Mouse (Mus musculus) hindbrain, embryonic 14.5 days (tissue): ENCODE measurements at regions not wholly inside any gene's neighbourhood (a gene's known extent, or its start where the extent isn't known, plus 50 kb on each side); places are given as distances from the start of the nearest gene placed in this dataset.
A peak's percentile ranks its signal among the peaks of the same experiment; 100 is the strongest.

Experiments
- ATAC-seq: fragments of 200-750 bp; cut with Nextera tagmentation; 2 replicates; pipeline ENCODE4 v1.8.0; 2017; ENCODE audit warnings: moderate number of reproducible peaks, mild to moderate bottlenecking, moderate TSS enrichment, moderate library complexity; ENCODE audit not compliant: low FRiP score
- DNase-seq: peaks from one replicate; pipeline ENCODE4 v3.0.0-alpha.2; 2015; ENCODE audit warnings: low spot score
- H3K27ac ChIP-seq: fragments of 300-500 bp; sonication (generic); 2 replicates; pipeline ENCODE4 v1.5.1; 2014; ENCODE audit warnings: mild to moderate bottlenecking, moderate library complexity
- H3K27me3 ChIP-seq: fragments of 300-500 bp; sonication (generic); 2 replicates; pipeline ENCODE4 v1.6.1; 2014; ENCODE audit warnings: mild to moderate bottlenecking, low read length, mixed read lengths; ENCODE audit not compliant: control insufficient read depth, insufficient read depth
- H3K36me3 ChIP-seq: fragments of 300-500 bp; sonication (generic); replicated peaks from 2 replicates; pipeline ENCODE4 v1.6.1; 2014; ENCODE audit not compliant: control insufficient read depth, insufficient read depth
- H3K4me1 ChIP-seq: fragments of 300-500 bp; sonication (generic); replicated peaks from 2 replicates; pipeline ENCODE4 v1.6.1; 2014; ENCODE audit warnings: antibody characterized with exemption, low read length, mixed read lengths; ENCODE audit not compliant: control insufficient read depth, insufficient read depth
- H3K4me2 ChIP-seq: fragments of 300-500 bp; sonication (generic); replicated peaks from 2 replicates; pipeline ENCODE4 v1.6.1; 2014; ENCODE audit warnings: mild to moderate bottlenecking, moderate library complexity
- H3K4me3 ChIP-seq: fragments of 300-500 bp; sonication (generic); replicated peaks from 2 replicates; pipeline ENCODE4 v1.5.1; 2014; ENCODE audit warnings: mild to moderate bottlenecking, low read length
- H3K9ac ChIP-seq: fragments of 300-500 bp; sonication (generic); 2 replicates; pipeline ENCODE4 v1.6.1; 2014
- H3K9me3 ChIP-seq: fragments of 300-500 bp; sonication (generic); 2 replicates; pipeline ENCODE4 v1.6.1; 2016; ENCODE audit warnings: low read length; ENCODE audit not compliant: control insufficient read depth
- WGBS: fragments of 180-500 bp; shearing (Covaris S2); extraction: QIAGEN DNeasy Blood & Tissue Kit; methylation state at CpG from one replicate; pipeline ENCODE4 v1.1.7; 2014; 5-methylcytosine and 5-hydroxymethylcytosine counted together

DNA sequence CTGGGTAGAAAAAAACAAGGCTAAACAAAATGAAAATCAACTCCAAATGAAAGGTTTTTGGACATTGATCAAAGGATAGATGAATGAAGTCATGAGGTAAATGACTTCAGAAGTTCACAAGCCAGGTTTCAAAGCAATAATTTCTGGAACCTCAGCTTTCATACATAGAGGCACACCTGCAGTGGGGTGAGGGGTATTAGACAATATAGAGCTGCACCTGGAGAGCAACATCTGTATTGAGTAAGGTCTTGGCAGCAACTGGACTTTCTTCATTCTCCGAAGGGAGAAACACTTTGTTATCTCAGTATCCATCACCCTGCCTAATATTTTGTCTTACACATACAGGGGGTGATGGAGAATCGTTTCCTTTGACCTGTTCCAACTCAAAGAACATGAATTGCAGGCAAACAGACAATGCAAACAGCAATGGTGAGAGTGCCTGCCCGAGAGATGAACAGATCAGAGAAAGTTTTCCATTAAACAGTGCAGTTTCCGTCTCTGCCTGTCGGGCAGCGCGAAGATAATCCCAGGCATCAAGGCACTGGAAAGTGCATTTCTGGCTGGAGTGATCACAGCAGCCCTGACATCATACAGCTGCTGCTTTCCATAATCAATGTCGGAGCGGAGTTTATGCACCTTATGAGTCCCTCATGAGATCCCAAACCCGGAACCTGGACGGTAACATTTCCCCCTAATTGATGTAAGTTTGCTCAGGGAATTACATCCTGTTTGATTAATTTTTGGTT is 270.9 kb downstream of the Insc start:
- no peak for DNase-seq
- no peak overlapping the region for H3K4me3 ChIP-seq
- 82% methylated on average over 11 of the region's 11 CpGs for WGBS

DNA sequence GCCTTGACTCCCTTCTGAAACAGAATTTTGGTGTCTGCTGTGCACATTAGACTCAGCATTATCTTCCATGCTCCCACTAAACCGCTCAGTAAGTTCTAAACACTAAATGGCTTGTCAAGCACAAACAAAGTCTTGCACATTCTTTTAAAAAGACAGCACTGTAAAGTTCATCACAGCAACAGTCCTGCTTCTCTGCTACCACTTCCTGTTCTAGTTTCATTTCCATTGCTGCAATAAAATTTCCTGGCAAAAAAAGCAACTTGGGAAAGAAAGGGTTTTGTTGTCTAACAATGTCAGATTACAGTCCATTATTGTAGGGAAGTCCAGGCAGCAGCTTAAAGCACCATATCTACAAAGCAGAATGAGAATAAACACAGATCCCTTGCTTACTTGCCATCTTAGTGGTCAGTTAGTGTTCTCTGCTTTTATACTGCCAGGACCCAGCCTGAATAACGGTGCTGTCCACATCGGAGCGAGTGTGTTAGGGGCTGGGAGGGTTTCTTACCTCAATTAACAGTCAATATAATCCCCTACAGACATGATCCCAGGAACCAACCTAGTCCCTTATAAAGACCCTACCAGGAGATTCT is 276.0 kb downstream of the Insc start:
- Histone ChIP-seq H3K36me3 (no peaks in the 10 kb centered on the region), H3K4me2 (no peak overlapping the region), H3K4me3 (no peak overlapping the region), H3K9me3 (no peaks in the 10 kb centered on the region), H3K9ac (no peak overlapping the region), H3K27ac (no peak overlapping the region), H3K4me1 (no peaks in the 10 kb centered on the region), H3K27me3 (no peaks in the 10 kb centered on the region)
- WGBS: 81% methylated on average over 4 of the region's 4 CpGs
- DNase-seq (no peak), ATAC-seq (no peak)

More for the DNA sequence above, 270.9 kb downstream of the Insc start:
- Histone ChIP-seq H3K4me2 (no peak overlapping the region), H3K27ac (no peak overlapping the region), H3K4me1 (no peaks in the 10 kb centered on the region), H3K27me3 (no peaks in the 10 kb centered on the region), H3K9me3 (no peaks in the 10 kb centered on the region), H3K9ac (no peak overlapping the region), H3K36me3 (no peaks in the 10 kb centered on the region)
- ATAC-seq: no peak

GRCm38 (mm10) chr7:115020023-115020422 is 276.5 kb downstream of the Insc start:
- no peak overlapping the region for H3K4me3 ChIP-seq
- no peaks in the 10 kb centered on the region for H3K27me3 ChIP-seq
- WGBS: 76% methylated on average over 3 of the region's 3 CpGs
- H3K27ac ChIP-seq: no peak overlapping the region
- H3K4me1 ChIP-seq: no peaks in the 10 kb centered on the region
- H3K36me3 ChIP-seq: no peaks in the 10 kb centered on the region
- no peak overlapping the region for H3K4me2 ChIP-seq
- no peak for DNase-seq
- ATAC-seq: no peak
- no peaks in the 10 kb centered on the region for H3K9me3 ChIP-seq
- H3K9ac ChIP-seq: no peak overlapping the region

GRCm38 (mm10) chr7:115025803-115026202 is 282.3 kb downstream of the Insc start:
- H3K9me3 ChIP-seq: no peaks in the 10 kb centered on the region
- DNase-seq (no peak), ATAC-seq (no peak)
- no peak overlapping the region for H3K9ac ChIP-seq
- H3K4me1 ChIP-seq: no peaks in the 10 kb centered on the region
- H3K36me3 ChIP-seq: no peaks in the 10 kb centered on the region
- H3K4me3 ChIP-seq: no peak overlapping the region
- H3K4me2 ChIP-seq: no peak overlapping the region
- H3K27me3 ChIP-seq: no peaks in the 10 kb centered on the region
- H3K27ac ChIP-seq: no peak overlapping the region
- 77% methylated on average over 2 of the region's 2 CpGs for WGBS

GRCm38 (mm10) chr7:115027685-115028084 is 284.2 kb downstream of the Insc start:
- no peak overlapping the region for H3K27ac ChIP-seq
- H3K9me3 ChIP-seq: no peaks in the 10 kb centered on the region
- no peaks in the 10 kb centered on the region for H3K4me1 ChIP-seq
- 64% methylated on average over 1 of the region's 1 CpGs for whole genome bisulfite sequencing
- no peak overlapping the region for H3K9ac ChIP-seq
- no peak overlapping the region for H3K4me2 ChIP-seq
- DNase-seq (no peak), ATAC-seq (no peak)
- H3K4me3 ChIP-seq: no peak overlapping the region
- H3K36me3 ChIP-seq: no peaks in the 10 kb centered on the region
- no peaks in the 10 kb centered on the region for H3K27me3 ChIP-seq

DNA sequence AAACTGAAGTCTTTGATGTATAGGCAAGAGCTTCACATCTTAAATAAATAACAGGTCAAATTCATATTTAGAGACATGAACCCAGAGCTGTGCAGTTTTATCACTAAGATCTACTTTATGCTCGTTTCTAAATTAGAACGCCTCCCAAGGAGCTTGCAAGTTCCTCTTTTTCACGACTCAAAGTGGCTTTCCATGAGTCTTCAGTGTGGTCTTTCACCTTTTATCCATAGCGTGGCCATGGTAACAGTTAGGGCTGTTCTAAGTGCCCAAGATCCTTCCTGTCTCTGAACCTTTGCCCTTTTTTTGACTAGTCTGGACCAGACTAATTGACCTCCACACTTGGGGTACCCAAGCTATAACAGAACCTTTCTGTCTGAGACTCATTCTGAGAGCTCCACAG is 290.5 kb downstream of the Insc start:
- WGBS: 71% methylated on average over 4 of the region's 4 CpGs
- no peak overlapping the region for H3K9ac ChIP-seq
- H3K27me3 ChIP-seq: no peaks in the 10 kb centered on the region
- ATAC-seq: no peak
- H3K4me1 ChIP-seq: no peaks in the 10 kb centered on the region
- no peak overlapping the region for H3K27ac ChIP-seq
- H3K9me3 ChIP-seq: no peaks in the 10 kb centered on the region
- H3K4me3 ChIP-seq: no peak overlapping the region
- no peak overlapping the region for H3K4me2 ChIP-seq
- no peaks in the 10 kb centered on the region for H3K36me3 ChIP-seq
- DNase-seq: no peak

DNA sequence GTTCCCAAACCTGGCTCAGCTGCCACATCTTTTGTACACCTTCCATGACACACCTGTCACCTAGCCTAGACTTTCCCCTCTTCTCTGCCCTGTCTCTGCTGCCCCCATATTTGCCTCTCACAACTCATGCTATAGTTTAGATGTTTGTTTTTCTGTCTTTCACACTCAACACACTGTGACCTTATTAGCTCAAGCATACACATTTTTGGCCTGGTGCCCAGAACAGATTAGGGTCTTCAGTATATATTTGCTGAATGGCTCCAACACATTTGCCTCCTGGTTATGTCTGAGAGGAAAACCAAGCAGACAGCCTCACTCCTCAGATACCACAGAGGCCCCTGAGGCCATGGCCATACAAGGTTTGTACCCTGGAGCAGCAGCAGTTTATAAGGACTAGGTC is 312.0 kb downstream of the Insc start:
- peak; percentile 40; the same call in 1 of the 2 replicates for ATAC-seq
- H3K4me3 ChIP-seq: no peak overlapping the region
- peaks cover 36% of the 10 kb centered on the region for H3K27me3 ChIP-seq
- no peak overlapping the region for H3K4me2 ChIP-seq
- no peak overlapping the region for H3K9ac ChIP-seq
- 0 out of 2 replicates have a peak, but pooled peaks cover 12% of the 10 kb centered on the region for H3K4me1 ChIP-seq
- no peaks in the 10 kb centered on the region for H3K36me3 ChIP-seq
- H3K9me3 ChIP-seq: no peaks in the 10 kb centered on the region
- H3K27ac ChIP-seq: no peak overlapping the region
- DNase-seq: no peak

DNA sequence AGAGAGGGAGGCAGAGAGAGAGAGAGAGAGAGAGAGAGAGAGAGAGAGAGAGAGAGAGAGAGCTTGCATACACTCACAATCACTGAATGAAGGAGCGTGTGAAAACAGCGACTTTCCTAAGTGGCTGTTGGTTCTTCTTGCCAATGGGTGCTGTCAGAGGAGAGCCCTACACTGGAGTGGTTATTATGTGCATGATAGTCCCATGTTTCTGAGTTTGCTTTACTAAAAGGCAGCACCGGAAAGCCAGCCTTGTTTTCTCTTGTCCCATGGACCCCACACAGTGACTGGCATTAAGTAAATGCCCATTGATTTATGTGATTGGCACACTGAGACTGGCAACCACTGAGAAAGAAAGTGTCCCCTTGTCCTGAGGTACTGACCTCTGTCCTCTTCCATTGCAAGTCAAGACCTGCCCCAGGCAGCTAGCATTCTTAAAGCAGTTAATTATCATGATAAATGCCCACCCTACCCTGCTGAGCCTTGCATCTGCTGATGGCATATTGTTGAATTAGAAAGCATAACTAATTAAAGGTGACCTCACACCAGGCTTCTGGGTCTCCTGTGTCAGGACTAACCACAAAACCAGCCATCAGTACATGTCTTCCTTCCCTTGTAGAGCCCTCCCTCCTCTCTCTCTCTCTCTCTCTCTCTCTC is 313.6 kb downstream of the Insc start:
- no peak overlapping the region for H3K27ac ChIP-seq
- 5% methylated on average over 3 of the region's 3 CpGs for WGBS
- H3K9ac ChIP-seq: no peak overlapping the region
- no peak overlapping the region for H3K4me2 ChIP-seq
- ATAC-seq: peak; percentile 68; the same call in 1 of the 2 replicates
- H3K9me3 ChIP-seq: no peaks in the 10 kb centered on the region
- no peak overlapping the region for H3K4me3 ChIP-seq
- 0 out of 2 replicates have a peak, but pooled peaks cover 12% of the 10 kb centered on the region for H3K4me1 ChIP-seq
- DNase-seq: peak; percentile 51
- H3K36me3 ChIP-seq: no peaks in the 10 kb centered on the region
- peaks cover 48% of the 10 kb centered on the region for H3K27me3 ChIP-seq

GRCm38 (mm10) chr7:115057736-115058135 is 314.2 kb downstream of the Insc start:
- H3K9me3 ChIP-seq: no peaks in the 10 kb centered on the region
- 0 out of 2 replicates have a peak, but pooled peaks cover 12% of the 10 kb centered on the region for H3K4me1 ChIP-seq
- no peak overlapping the region for H3K4me2 ChIP-seq
- H3K36me3 ChIP-seq: no peaks in the 10 kb centered on the region
- peaks cover 54% of the 10 kb centered on the region for H3K27me3 ChIP-seq
- no peak overlapping the region for H3K9ac ChIP-seq
- H3K4me3 ChIP-seq: no peak overlapping the region
- no peak overlapping the region for H3K27ac ChIP-seq
- WGBS: 9% methylated on average over 3 of the region's 3 CpGs
- ATAC-seq (no peak; the same call in 1 of the 2 replicates), DNase-seq (no peak)
